15 mouse cellular contexts compared by ENCODE assay signal in genomic region chr14:115831854-115832625, GRCm38 (mm10).
DNase-seq lines count a peak whose midpoint lies in the region; ATAC-seq lines count a peak whose summit lies in the region.
"Had no signal": no experiment of that assay in that cellular context is flagged by ENCODE, and none has a peak within 500 bp of the region (broad histone marks: within the 10 kb centered on the region; RNA-seq: fewer than 3 reads in every experiment).

No protein-coding gene starts in this region.

- H3K4me2 ChIP-seq in hindbrain, embryonic 12.5 days (replicated peaks) = no peak overlapping the region
- H3K4me2 ChIP-seq in midbrain, embryonic 12.5 days (replicated peaks) = no peak overlapping the region
- H3K4me2 ChIP-seq in midbrain, embryonic 14.5 days (ENCODE audit: low read length) = no peak overlapping the region
- H3K4me2 ChIP-seq in forebrain, embryonic 13.5 days = no peak overlapping the region
- no peak overlapping the region for H3K4me2 ChIP-seq in forebrain, embryonic 15.5 days (replicated peaks)
- H3K4me2 ChIP-seq: embryonic facial prominence, embryonic 12.5 days; heart, embryonic 11.5 days; liver, embryonic 15.5 days; lung, embryonic 15.5 days; stomach, embryonic 15.5 days had no signal

- H3K4me1 ChIP-seq in hindbrain, embryonic 12.5 days = no peaks in the 10 kb centered on the region
- H3K4me1 ChIP-seq in hindbrain, embryonic 10.5 days (replicated peaks) = no peaks in the 10 kb centered on the region
- H3K4me1 ChIP-seq in midbrain, embryonic 12.5 days = no peaks in the 10 kb centered on the region
- H3K4me1 ChIP-seq in midbrain, embryonic 14.5 days (ENCODE audit: control insufficient read depth, insufficient read depth, low read length) = no peaks in the 10 kb centered on the region
- H3K4me1 ChIP-seq in forebrain, embryonic 13.5 days = 0 out of 2 replicates have a peak, but pooled peaks cover 4% of the 10 kb centered on the region
- no peaks in the 10 kb centered on the region for H3K4me1 ChIP-seq in forebrain, embryonic 15.5 days
- H3K4me1 ChIP-seq: embryonic facial prominence, embryonic 12.5 days; liver, embryonic 15.5 days; lung, embryonic 15.5 days; stomach, embryonic 15.5 days had no signal

- H3K27me3 ChIP-seq in hindbrain, embryonic 12.5 days = no peaks in the 10 kb centered on the region
- no peaks in the 10 kb centered on the region for H3K27me3 ChIP-seq in hindbrain, embryonic 10.5 days (ENCODE audit: insufficient read depth, poor library complexity, severe bottlenecking)
- no peaks in the 10 kb centered on the region for H3K27me3 ChIP-seq in midbrain, embryonic 12.5 days
- no peaks in the 10 kb centered on the region for H3K27me3 ChIP-seq in midbrain, embryonic 14.5 days (ENCODE audit: control insufficient read depth, insufficient read depth, low read length)
- no peaks in the 10 kb centered on the region for H3K27me3 ChIP-seq in forebrain, embryonic 13.5 days
- H3K27me3 ChIP-seq in forebrain, embryonic 15.5 days = no peaks in the 10 kb centered on the region
- H3K27me3 ChIP-seq: embryonic facial prominence, embryonic 12.5 days; liver, embryonic 15.5 days; lung, embryonic 15.5 days; stomach, embryonic 15.5 days had no signal

- H3K4me3 ChIP-seq in hindbrain, embryonic 12.5 days = no peak overlapping the region
- no peak overlapping the region for H3K4me3 ChIP-seq in hindbrain, embryonic 10.5 days
- H3K4me3 ChIP-seq in midbrain, embryonic 12.5 days = no peak overlapping the region
- H3K4me3 ChIP-seq in midbrain, embryonic 14.5 days (replicated peaks; ENCODE audit: low read depth, low read length) = no peak overlapping the region
- no peak overlapping the region for H3K4me3 ChIP-seq in forebrain, embryonic 13.5 days
- no peak overlapping the region for H3K4me3 ChIP-seq in forebrain, embryonic 15.5 days
- H3K4me3 ChIP-seq: embryonic facial prominence, embryonic 12.5 days; liver, embryonic 15.5 days; lung, embryonic 15.5 days; stomach, embryonic 15.5 days had no signal

- peak; percentile 24; the same call in 1 of the 2 replicates for ATAC-seq in hindbrain, embryonic 12.5 days (ENCODE audit: low FRiP score)
- peak; percentile 24; the same call in 1 of the 2 replicates for ATAC-seq in midbrain, embryonic 12.5 days (ENCODE audit: low FRiP score, low read depth)
- ATAC-seq in midbrain, embryonic 14.5 days (ENCODE audit: low FRiP score, low TSS enrichment) = no peak
- ATAC-seq in forebrain, embryonic 13.5 days = peak; percentile 36
- ATAC-seq in forebrain, embryonic 15.5 days (replicated peaks) = peak; percentile 47
- ATAC-seq in granulocyte monocyte progenitor cell, adult 5-6 weeks (replicated peaks; ENCODE audit: poor library complexity, severe bottlenecking) = no peak; the same call in 1 of the 2 replicates
- ATAC-seq: intestine, postnatal 0 days had no signal

- no peaks in the 10 kb centered on the region for H3K36me3 ChIP-seq in hindbrain, embryonic 12.5 days
- no peaks in the 10 kb centered on the region for H3K36me3 ChIP-seq in hindbrain, embryonic 10.5 days
- no peaks in the 10 kb centered on the region for H3K36me3 ChIP-seq in midbrain, embryonic 12.5 days
- no peaks in the 10 kb centered on the region for H3K36me3 ChIP-seq in midbrain, embryonic 14.5 days (ENCODE audit: control insufficient read depth, insufficient read depth, low read length)
- no peaks in the 10 kb centered on the region for H3K36me3 ChIP-seq in forebrain, embryonic 13.5 days (ENCODE audit: poor library complexity, severe bottlenecking)
- no peaks in the 10 kb centered on the region for H3K36me3 ChIP-seq in forebrain, embryonic 15.5 days
- H3K36me3 ChIP-seq: embryonic facial prominence, embryonic 12.5 days; liver, embryonic 15.5 days; lung, embryonic 15.5 days; stomach, embryonic 15.5 days had no signal

- 80% methylated on average over 10 of the region's 10 CpGs for WGBS in hindbrain, embryonic 12.5 days
- 81% methylated on average over 10 of the region's 10 CpGs for WGBS in hindbrain, embryonic 10.5 days
- WGBS in midbrain, embryonic 12.5 days = 81% methylated on average over 10 of the region's 10 CpGs
- WGBS in midbrain, embryonic 14.5 days = 80% methylated on average over 10 of the region's 10 CpGs
- 80% methylated on average over 10 of the region's 10 CpGs for WGBS in forebrain, embryonic 13.5 days
- 78% methylated on average over 10 of the region's 10 CpGs for WGBS in forebrain, embryonic 15.5 days

- DNase-seq in hindbrain, embryonic 10.5 days (ENCODE audit: low spot score) = no peak
- DNase-seq in midbrain, embryonic 14.5 days = no peak
- no peak for DNase-seq in kidney, postnatal 4 days
- DNase-seq: heart, adult 11 months had no signal

- H3K9ac ChIP-seq in hindbrain, embryonic 12.5 days = no peak overlapping the region
- no peak overlapping the region for H3K9ac ChIP-seq in midbrain, embryonic 12.5 days (replicated peaks)
- H3K9ac ChIP-seq in midbrain, embryonic 14.5 days (replicated peaks; ENCODE audit: low read length) = no peak overlapping the region
- no peak overlapping the region for H3K9ac ChIP-seq in forebrain, embryonic 13.5 days
- no peak overlapping the region for H3K9ac ChIP-seq in forebrain, embryonic 15.5 days (replicated peaks)
- H3K9ac ChIP-seq: embryonic facial prominence, embryonic 12.5 days; liver, embryonic 15.5 days; lung, embryonic 15.5 days; stomach, embryonic 15.5 days had no signal

- no peaks in the 10 kb centered on the region for H3K9me3 ChIP-seq in hindbrain, embryonic 12.5 days (replicated peaks)
- no peaks in the 10 kb centered on the region for H3K9me3 ChIP-seq in hindbrain, embryonic 10.5 days
- no peaks in the 10 kb centered on the region for H3K9me3 ChIP-seq in midbrain, embryonic 12.5 days
- H3K9me3 ChIP-seq in midbrain, embryonic 14.5 days (ENCODE audit: control insufficient read depth, low read length) = no peaks in the 10 kb centered on the region
- no peaks in the 10 kb centered on the region for H3K9me3 ChIP-seq in forebrain, embryonic 13.5 days (replicated peaks)
- H3K9me3 ChIP-seq in forebrain, embryonic 15.5 days = no peaks in the 10 kb centered on the region
- H3K9me3 ChIP-seq: embryonic facial prominence, embryonic 12.5 days; liver, embryonic 15.5 days; lung, embryonic 15.5 days; stomach, embryonic 15.5 days had no signal

- H3K27ac ChIP-seq in hindbrain, embryonic 12.5 days = no peak overlapping the region
- no peak overlapping the region for H3K27ac ChIP-seq in hindbrain, embryonic 10.5 days
- H3K27ac ChIP-seq in midbrain, embryonic 12.5 days (replicated peaks) = no peak overlapping the region
- H3K27ac ChIP-seq in midbrain, embryonic 14.5 days (replicated peaks; ENCODE audit: low read depth, low read length) = no peak overlapping the region
- no peak overlapping the region for H3K27ac ChIP-seq in forebrain, embryonic 13.5 days
- no peak overlapping the region for H3K27ac ChIP-seq in forebrain, embryonic 15.5 days (replicated peaks)
- H3K27ac ChIP-seq: embryonic facial prominence, embryonic 12.5 days; liver, embryonic 15.5 days; lung, embryonic 15.5 days; stomach, embryonic 15.5 days had no signal

Comparison
In these comparisons a context has a peak if more than half of its experiments do, and no peak if none do; other contexts are left out.
1. ATAC-seq: peak in hindbrain, embryonic 12.5 days (single experiment), midbrain, embryonic 12.5 days (single experiment), forebrain, embryonic 13.5 days (single experiment) and forebrain, embryonic 15.5 days (single experiment); none in midbrain, embryonic 14.5 days (single experiment) and granulocyte monocyte progenitor cell, adult 5-6 weeks (single experiment).